Comparison of ENCODE assay signal across 8 mouse cellular contexts in the genomic region with DNA sequence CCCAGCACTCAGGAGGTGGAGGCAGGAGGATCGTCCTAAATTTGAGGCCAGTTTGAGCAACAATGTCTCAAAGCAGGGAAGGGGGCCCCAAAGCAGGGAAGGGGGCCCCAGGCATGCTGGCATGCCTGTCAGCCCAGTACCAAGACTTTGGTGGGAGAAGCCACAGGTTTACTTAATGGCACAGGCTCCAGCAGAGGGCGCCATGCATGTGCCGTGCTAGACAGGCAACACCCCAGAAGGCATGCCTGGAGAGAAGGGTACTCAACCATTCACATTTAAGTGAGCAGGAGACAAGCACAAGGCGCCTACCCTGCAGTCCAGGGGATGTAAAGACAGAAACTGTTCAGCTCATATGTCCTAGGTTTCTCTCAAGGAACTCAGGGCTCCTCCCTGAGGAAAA. TPM values are rescaled to one million over a fixed set of nuclear protein-coding genes. Genes with fewer than 3 reads are reported as not detected.
A peak's percentile ranks its signal among the peaks of the same experiment; 100 is the strongest.
DNase-seq lines count a peak whose midpoint lies in the region; ATAC-seq and TF ChIP-seq lines count a peak whose summit lies in the region.

No protein-coding gene starts in this region.

- H3K4me3 ChIP-seq in midbrain, embryonic 14.5 days (replicated peaks; ENCODE audit: low read depth, low read length): no peak overlapping the region
- no peak overlapping the region for H3K4me3 ChIP-seq in midbrain, embryonic 13.5 days (replicated peaks)
- H3K4me3 ChIP-seq in kidney, embryonic 14.5 days (ENCODE audit: low read length): no peak overlapping the region
- no peak overlapping the region for H3K4me3 ChIP-seq in liver, postnatal 0 days (ENCODE audit: low read depth, low read length)

- ATAC-seq in midbrain, embryonic 14.5 days (ENCODE audit: low FRiP score, low TSS enrichment): no peak
- no peak for ATAC-seq in midbrain, embryonic 13.5 days
- peak; percentile 36; the same call in 1 of the 2 replicates for ATAC-seq in kidney, embryonic 14.5 days (ENCODE audit: low FRiP score, low TSS enrichment)
- peak; percentile 61; the same call in 1 of the 2 replicates for ATAC-seq in liver, postnatal 0 days

- no peaks in the 10 kb centered on the region; the same call in 1 of the 2 replicates for H3K4me1 ChIP-seq in midbrain, embryonic 14.5 days (ENCODE audit: control insufficient read depth, insufficient read depth, low read length)
- H3K4me1 ChIP-seq in midbrain, embryonic 13.5 days (replicated peaks): peaks cover 6% of the 10 kb centered on the region; the same call in 1 of the 2 replicates
- H3K4me1 ChIP-seq in kidney, embryonic 14.5 days (ENCODE audit: control insufficient read depth, insufficient read depth, low read length): no peaks in the 10 kb centered on the region
- H3K4me1 ChIP-seq in liver, postnatal 0 days (ENCODE audit: insufficient read depth): no peaks in the 10 kb centered on the region

- TF ChIP-seq CTCF in liver, postnatal 0 days (IDR thresholded peaks at IDR 0.05; ENCODE audit: low read depth): peak; percentile 91

- H3K9ac ChIP-seq in midbrain, embryonic 14.5 days (replicated peaks; ENCODE audit: low read length): no peak overlapping the region
- H3K9ac ChIP-seq in midbrain, embryonic 13.5 days (replicated peaks): no peak overlapping the region
- H3K9ac ChIP-seq in kidney, embryonic 14.5 days (ENCODE audit: low read depth, low read length): no peak overlapping the region
- H3K9ac ChIP-seq in liver, postnatal 0 days (replicated peaks): no peak overlapping the region

- H3K27me3 ChIP-seq in midbrain, embryonic 14.5 days (ENCODE audit: control insufficient read depth, insufficient read depth, low read length): no peaks in the 10 kb centered on the region
- H3K27me3 ChIP-seq in midbrain, embryonic 13.5 days: no peaks in the 10 kb centered on the region
- no peaks in the 10 kb centered on the region for H3K27me3 ChIP-seq in kidney, embryonic 14.5 days (ENCODE audit: control insufficient read depth, insufficient read depth, low read length)
- no peaks in the 10 kb centered on the region for H3K27me3 ChIP-seq in liver, postnatal 0 days (ENCODE audit: insufficient read depth, low read length)

- H3K4me2 ChIP-seq in midbrain, embryonic 14.5 days (ENCODE audit: low read length): no peak overlapping the region
- H3K4me2 ChIP-seq in midbrain, embryonic 13.5 days (replicated peaks): no peak overlapping the region
- H3K4me2 ChIP-seq in kidney, embryonic 14.5 days (replicated peaks; ENCODE audit: low read depth, low read length): no peak overlapping the region
- no peak overlapping the region for H3K4me2 ChIP-seq in liver, postnatal 0 days (ENCODE audit: low read depth, low read length)

- no peak for TF ChIP-seq EP300 in liver, postnatal 0 days (IDR thresholded peaks at IDR 0.05; ENCODE audit: low read depth)

- peaks cover 15% of the 10 kb centered on the region for H3K36me3 ChIP-seq in midbrain, embryonic 14.5 days (ENCODE audit: control insufficient read depth, insufficient read depth, low read length)
- H3K36me3 ChIP-seq in midbrain, embryonic 13.5 days: peaks cover 32% of the 10 kb centered on the region
- peaks cover 9% of the 10 kb centered on the region for H3K36me3 ChIP-seq in kidney, embryonic 14.5 days (ENCODE audit: control insufficient read depth, insufficient read depth, low read length)
- H3K36me3 ChIP-seq in liver, postnatal 0 days (replicated peaks; ENCODE audit: insufficient read depth, low read length): no peaks in the 10 kb centered on the region

- DNase-seq in midbrain, embryonic 14.5 days: peak; percentile 89
- DNase-seq in cerebellum, adult 8-10 months: peak; percentile 69
- peak; percentile 55 to 59 for DNase-seq in frontal cortex, postnatal 25 days (ENCODE audit: low spot score in 2 of 2)
- peak; percentile 87 for DNase-seq in liver, postnatal 0 days
- DNase-seq in retina, postnatal 1 day: peak; percentile 87
- DNase-seq in thymus, postnatal 36 days: peak; percentile 80 to 81

- 5% methylated on average over 4 of the region's 4 CpGs for WGBS in midbrain, embryonic 14.5 days
- WGBS in midbrain, embryonic 13.5 days: 3% methylated on average over 4 of the region's 4 CpGs
- 7% methylated on average over 4 of the region's 4 CpGs for WGBS in kidney, embryonic 14.5 days
- WGBS in liver, postnatal 0 days (ENCODE audit: insufficient replicate concordance): 4% methylated on average over 4 of the region's 4 CpGs

- H3K9me3 ChIP-seq in midbrain, embryonic 14.5 days (ENCODE audit: control insufficient read depth, low read length): no peaks in the 10 kb centered on the region
- no peaks in the 10 kb centered on the region for H3K9me3 ChIP-seq in midbrain, embryonic 13.5 days
- no peaks in the 10 kb centered on the region for H3K9me3 ChIP-seq in kidney, embryonic 14.5 days (ENCODE audit: control insufficient read depth, low read length)
- no peaks in the 10 kb centered on the region for H3K9me3 ChIP-seq in liver, postnatal 0 days (ENCODE audit: low read length)

- H3K27ac ChIP-seq in midbrain, embryonic 14.5 days (replicated peaks; ENCODE audit: low read depth, low read length): no peak overlapping the region
- no peak overlapping the region for H3K27ac ChIP-seq in midbrain, embryonic 13.5 days
- H3K27ac ChIP-seq in kidney, embryonic 14.5 days (ENCODE audit: low read depth, low read length): no peak overlapping the region
- no peak overlapping the region for H3K27ac ChIP-seq in liver, postnatal 0 days (ENCODE audit: low read depth)

RNA-seq across cellular contexts. Expression of a gene that starts 6.2 kb away (rescaled TPM):
- 62.9 and 80.2 TPM in 2 replicates for polyA plus RNA-seq in midbrain, embryonic 14.5 days (2014; fragmentation: Nextera tagmentation; extraction: Ambion mirVana)
- 59.6 and 62.3 TPM in 2 replicates for polyA plus RNA-seq in midbrain, embryonic 13.5 days (2015; fragmentation: Nextera tagmentation; extraction: Ambion mirVana)
- polyA plus RNA-seq in kidney, embryonic 14.5 days (2014; fragmentation: Nextera tagmentation; extraction: Ambion mirVana): 41.2 and 42.6 TPM in 2 replicates
- polyA plus RNA-seq in liver, postnatal 0 days (2015; fragmentation: Nextera tagmentation; extraction: Ambion mirVana): 5.8 and 6.6 TPM in 2 replicates

RNA-seq across cellular contexts. Expression of a gene that starts 14.7 kb away (rescaled TPM):
- 376 and 427 TPM in 2 replicates for polyA plus RNA-seq in midbrain, embryonic 14.5 days (2014; fragmentation: Nextera tagmentation; extraction: Ambion mirVana)
- 448 and 482 TPM in 2 replicates for polyA plus RNA-seq in midbrain, embryonic 13.5 days (2015; fragmentation: Nextera tagmentation; extraction: Ambion mirVana)
- 647 and 702 TPM in 2 replicates for polyA plus RNA-seq in kidney, embryonic 14.5 days (2014; fragmentation: Nextera tagmentation; extraction: Ambion mirVana)
- polyA plus RNA-seq in liver, postnatal 0 days (2015; fragmentation: Nextera tagmentation; extraction: Ambion mirVana): 115 and 116 TPM in 2 replicates

RNA-seq across cellular contexts. Expression of a gene that starts 35.0 kb away (rescaled TPM):
- polyA plus RNA-seq in midbrain, embryonic 14.5 days (2014; fragmentation: Nextera tagmentation; extraction: Ambion mirVana): 1.1 and 1.9 TPM in 2 replicates
- polyA plus RNA-seq in midbrain, embryonic 13.5 days (2015; fragmentation: Nextera tagmentation; extraction: Ambion mirVana): 2.8 and 3.8 TPM in 2 replicates
- 7.8 and 9.1 TPM in 2 replicates for polyA plus RNA-seq in kidney, embryonic 14.5 days (2014; fragmentation: Nextera tagmentation; extraction: Ambion mirVana)
- 0.75 and 1.0 TPM in 2 replicates for polyA plus RNA-seq in liver, postnatal 0 days (2015; fragmentation: Nextera tagmentation; extraction: Ambion mirVana)

RNA-seq across cellular contexts. Expression of a gene that starts 51.0 kb away (rescaled TPM):
- 17.6 and 18.7 TPM in 2 replicates for polyA plus RNA-seq in midbrain, embryonic 14.5 days (2014; fragmentation: Nextera tagmentation; extraction: Ambion mirVana)
- polyA plus RNA-seq in midbrain, embryonic 13.5 days (2015; fragmentation: Nextera tagmentation; extraction: Ambion mirVana): 18.9 and 19.0 TPM in 2 replicates
- 36.3 and 40.9 TPM in 2 replicates for polyA plus RNA-seq in kidney, embryonic 14.5 days (2014; fragmentation: Nextera tagmentation; extraction: Ambion mirVana)
- polyA plus RNA-seq in liver, postnatal 0 days (2015; fragmentation: Nextera tagmentation; extraction: Ambion mirVana): 25.1 and 27.0 TPM in 2 replicates

Comparison
In these comparisons a context has a peak if more than half of its experiments do, and no peak if none do; other contexts are left out.
1. ATAC-seq: peak in kidney, embryonic 14.5 days (single experiment) and liver, postnatal 0 days (single experiment); none in midbrain, embryonic 14.5 days (single experiment) and midbrain, embryonic 13.5 days (single experiment).
2. Peak in every context shown above with its lines, with median percentiles within 50 percentile points of each other: DNase-seq.